Comparison of ENCODE assay signal across 8 mouse cellular contexts in genomic region chr9:37207929-37208411, GRCm38 (mm10). TPM values are rescaled to one million over a fixed set of nuclear protein-coding genes. Genes with fewer than 3 reads are reported as not detected.
DNase-seq lines count a peak whose midpoint lies in the region; ATAC-seq and TF ChIP-seq lines count a peak whose summit lies in the region.

Gene Tmem218 (plus strand): TSS chr9:37208223.

- no peaks in the 10 kb centered on the region for H3K9me3 ChIP-seq in erythroblast, embryonic 14.5 days (ENCODE audit: control insufficient read depth, low read length)
- no peaks in the 10 kb centered on the region for H3K9me3 ChIP-seq in heart, embryonic 11.5 days (replicated peaks; ENCODE audit: control insufficient read depth, low read length)
- H3K9me3 ChIP-seq in kidney, embryonic 16.5 days (ENCODE audit: low read length): no peaks in the 10 kb centered on the region

- peaks cover 20% of the 10 kb centered on the region for H3K4me1 ChIP-seq in erythroblast, embryonic 14.5 days (ENCODE audit: control insufficient read depth)
- H3K4me1 ChIP-seq in heart, embryonic 11.5 days (ENCODE audit: control insufficient read depth, insufficient read depth, low read length): peaks cover 7% of the 10 kb centered on the region
- H3K4me1 ChIP-seq in kidney, embryonic 16.5 days (ENCODE audit: insufficient read depth, low read length): peaks cover 22% of the 10 kb centered on the region; the same call in 1 of the 2 replicates
- H3K4me1 ChIP-seq in liver, adult 2 months (ENCODE audit: control insufficient read depth, insufficient read depth, low read length): no peaks in the 10 kb centered on the region; the same call in 1 of the 2 replicates

- peak within 1 kb of the TSS; percentile 69; the same call in 1 of the 2 replicates for H3K27ac ChIP-seq in heart, embryonic 11.5 days (ENCODE audit: low read depth, low read length)
- H3K27ac ChIP-seq in kidney, embryonic 16.5 days (ENCODE audit: low read length): peak within 1 kb of the TSS; percentile 78
- H3K27ac ChIP-seq in liver, adult 2 months (replicated peaks; ENCODE audit: insufficient read depth, low read depth, low read length): peak within 1 kb of the TSS; percentile 14

- TF ChIP-seq CTCF in C2C12 (IDR thresholded peaks at IDR 0.05; ENCODE audit: control insufficient read depth, insufficient read depth, insufficient read length): no peak
- no peak for TF ChIP-seq CTCF in brain, embryonic 14.5 days (IDR thresholded peaks at IDR 0.05; ENCODE audit: borderline replicate concordance, extremely low read depth, insufficient read depth, insufficient read length)
- no peak for TF ChIP-seq CTCF in liver, adult 2 months (IDR thresholded peaks at IDR 0.05; ENCODE audit: low read depth, low read length)

- H3ac ChIP-seq in C2C12 (ENCODE audit: control insufficient read depth, insufficient read length, low read depth) (peak within 1 kb of the TSS; percentile 92), myocyte (ENCODE audit: control insufficient read depth, insufficient read length) (peak within 1 kb of the TSS; percentile 50)

- H3K27me3 ChIP-seq in C2C12 (ENCODE audit: control insufficient read depth, insufficient read depth, insufficient read length): no peaks in the 10 kb centered on the region
- H3K27me3 ChIP-seq in erythroblast, embryonic 14.5 days (ENCODE audit: control insufficient read depth): no peaks in the 10 kb centered on the region
- no peaks in the 10 kb centered on the region for H3K27me3 ChIP-seq in heart, embryonic 11.5 days (ENCODE audit: control insufficient read depth, insufficient read depth, low read length)
- no peaks in the 10 kb centered on the region for H3K27me3 ChIP-seq in kidney, embryonic 16.5 days (ENCODE audit: insufficient read depth, low read length)
- H3K27me3 ChIP-seq in liver, adult 2 months (ENCODE audit: control insufficient read depth, insufficient read depth, low read length): no peaks in the 10 kb centered on the region
- no peaks in the 10 kb centered on the region for H3K27me3 ChIP-seq in myocyte (ENCODE audit: control insufficient read depth, insufficient read depth, insufficient read length)
- H3K27me3 ChIP-seq in splenic B cell, adult 2 months (ENCODE audit: control insufficient read depth, insufficient read depth, low read length, poor library complexity, severe bottlenecking): no peaks in the 10 kb centered on the region

- peak within 1 kb of the TSS; percentile 30 for H3K4me3 ChIP-seq in C2C12 (ENCODE audit: insufficient read depth, poor library complexity, severe bottlenecking)
- peak within 1 kb of the TSS; percentile 79 for H3K4me3 ChIP-seq in erythroblast, embryonic 14.5 days (replicated peaks)
- H3K4me3 ChIP-seq in heart, embryonic 11.5 days (ENCODE audit: low read depth, low read length): peak within 1 kb of the TSS; percentile 70
- peak within 1 kb of the TSS; percentile 65 for H3K4me3 ChIP-seq in kidney, embryonic 16.5 days (ENCODE audit: low read length)
- peak within 1 kb of the TSS; percentile 64 for H3K4me3 ChIP-seq in liver, adult 2 months (ENCODE audit: insufficient read depth, low read depth, low read length)
- H3K4me3 ChIP-seq in myocyte: peak within 1 kb of the TSS; percentile 25

- peak within 1 kb of the TSS; percentile 83 for H3K9ac ChIP-seq in heart, embryonic 11.5 days (ENCODE audit: low read depth, low read length)
- H3K9ac ChIP-seq in kidney, embryonic 16.5 days (replicated peaks; ENCODE audit: low read length): peak within 1 kb of the TSS; percentile 78
- H3K9ac ChIP-seq in liver, adult 2 months (ENCODE audit: low read depth, low read length): peak within 1 kb of the TSS; percentile 60

- peak within 1 kb of the TSS; percentile 78 for H3K4me2 ChIP-seq in heart, embryonic 11.5 days
- H3K4me2 ChIP-seq in kidney, embryonic 16.5 days (replicated peaks; ENCODE audit: low read depth, low read length): peak within 1 kb of the TSS; percentile 68
- peak within 1 kb of the TSS; percentile 89 for H3K4me2 ChIP-seq in myocyte (ENCODE audit: low read depth)

- under 1% methylated on average over 21 of the region's 21 CpGs for WGBS in heart, embryonic 11.5 days (ENCODE audit: insufficient replicate concordance)
- under 1% methylated on average over 21 of the region's 21 CpGs for WGBS in kidney, embryonic 16.5 days
- WGBS in liver, adult 2 months: under 1% methylated on average over 21 of the region's 21 CpGs

- no peaks in the 10 kb centered on the region for H3K79me3 ChIP-seq in C2C12 (ENCODE audit: low read depth)

- H3K36me3 ChIP-seq in C2C12 (ENCODE audit: control insufficient read depth, insufficient read depth): no peaks in the 10 kb centered on the region
- H3K36me3 ChIP-seq in erythroblast, embryonic 14.5 days (ENCODE audit: control insufficient read depth): no peaks in the 10 kb centered on the region
- H3K36me3 ChIP-seq in heart, embryonic 11.5 days (ENCODE audit: control insufficient read depth, insufficient read depth, low read length): no peaks in the 10 kb centered on the region
- no peaks in the 10 kb centered on the region for H3K36me3 ChIP-seq in kidney, embryonic 16.5 days (ENCODE audit: insufficient read depth, low read length)
- H3K36me3 ChIP-seq in liver, adult 2 months (ENCODE audit: control insufficient read depth, insufficient read depth, low read length): no peaks in the 10 kb centered on the region
- no peaks in the 10 kb centered on the region for H3K36me3 ChIP-seq in myocyte (ENCODE audit: control insufficient read depth, insufficient read depth)
- no peaks in the 10 kb centered on the region for H3K36me3 ChIP-seq in splenic B cell, adult 2 months (ENCODE audit: control insufficient read depth, insufficient read depth, low read length, poor library complexity, severe bottlenecking)

- DNase-seq in brain, embryonic 14.5 days (ENCODE audit: low read depth): peak; percentile 100
- peak; percentile 99 for DNase-seq in liver, adult 2 months (ENCODE audit: extremely low read depth, low read depth, low spot score)
- DNase-seq in splenic B cell, adult 2 months (ENCODE audit: low read depth, low spot score): peak; percentile 99

- H3K79me2 ChIP-seq in C2C12 (ENCODE audit: control insufficient read depth, insufficient read depth) (no peaks in the 10 kb centered on the region), myocyte (ENCODE audit: control insufficient read depth, insufficient read depth) (no peaks in the 10 kb centered on the region)
- no peaks in the 10 kb centered on the region for H3K79me2 ChIP-seq in liver, adult 2 months (ENCODE audit: control insufficient read depth, insufficient read depth, low read length)

- peak; percentile 39; the same call in 1 of the 2 replicates for TF ChIP-seq POLR2A in brain, embryonic 14.5 days (IDR thresholded peaks at IDR 0.05; ENCODE audit: borderline replicate concordance, extremely low read depth, insufficient read depth, insufficient read length, poor library complexity, severe bottlenecking)
- TF ChIP-seq POLR2A in liver, adult 2 months (IDR thresholded peaks at IDR 0.05; ENCODE audit: extremely low read depth, insufficient read depth, low read length): 0 out of 2 replicates have a peak, but pooled peaks have one; percentile 31
- peak; percentile 62 for TF ChIP-seq POLR2A in myocyte (IDR thresholded peaks at IDR 0.05; ENCODE audit: insufficient read length, low read depth)

- peak; percentile 100 for ATAC-seq in heart, embryonic 11.5 days (replicated peaks; ENCODE audit: insufficient number of reproducible peaks, low FRiP score, low TSS enrichment)
- ATAC-seq in kidney, embryonic 16.5 days (ENCODE audit: low FRiP score, low TSS enrichment): peak; percentile 100

TF ChIP-seq in C2C12, 6 proteins besides CTCF, POLR2A, EP300 and RAD21:
- TF ChIP-seq MYOG (IDR thresholded peaks at IDR 0.05; ENCODE audit: control insufficient read depth, extremely low read depth, insufficient read length) (no peak), CEBPB (IDR thresholded peaks at IDR 0.05; ENCODE audit: low read depth) (no peak), MYOD1 (IDR thresholded peaks at IDR 0.05; ENCODE audit: control insufficient read depth, insufficient read length, low read depth) (no peak), MAX (IDR thresholded peaks at IDR 0.05) (no peak), USF1 (IDR thresholded peaks at IDR 0.05; ENCODE audit: low read depth) (no peak), FOSL1 (IDR thresholded peaks at IDR 0.05; ENCODE audit: insufficient read depth, low read length, poor library complexity, severe bottlenecking) (no peak)

TF ChIP-seq in myocyte, 11 proteins besides CTCF, POLR2A, EP300 and RAD21:
- no peak for TF ChIP-seq MAX (IDR thresholded peaks at IDR 0.05; ENCODE audit: low read depth)
- TF ChIP-seq POLR2AphosphoS2 (IDR thresholded peaks at IDR 0.05; ENCODE audit: insufficient read length, low read depth): peak; percentile 57

RNA-seq across cellular contexts. Expression of gene Tmem218, which starts in this region (rescaled TPM):
- polyA plus RNA-seq in C2C12 (2012; fragmentation: generic; extraction: Trizol): 3.4 TPM
- polyA plus RNA-seq in brain, embryonic 14.5 days (2012; rRNA removed): 4.7 and 4.8 TPM in 2 replicates
- 0.06 TPM in 1 of 2 replicates, not detected in the other for polyA plus RNA-seq in erythroblast, embryonic 14.5 days (2012)
- polyA plus RNA-seq in heart, embryonic 11.5 days (2014; fragmentation: Nextera tagmentation; extraction: Ambion mirVana): 8.2 and 8.7 TPM in 2 replicates
- 13.2 and 13.5 TPM in 2 replicates for polyA plus RNA-seq in kidney, embryonic 16.5 days (2015; fragmentation: Nextera tagmentation; extraction: Ambion mirVana)
- 1.4 and 2.1 TPM in 2 replicates for total RNA-seq in liver, adult 2 months (2014; rRNA removed)
- 1.1 and 1.9 TPM in 2 replicates for polyA plus RNA-seq in liver, adult 2 months (2012; rRNA removed)
- polyA plus RNA-seq in myocyte (2012; fragmentation: generic; extraction: Trizol): 3.9 TPM

Comparison
In these comparisons a context has a peak if more than half of its experiments do, and no peak if none do; other contexts are left out.
1. Peak in every context shown above with its lines: DNase-seq, ATAC-seq, H3K4me3 ChIP-seq and H3K27ac ChIP-seq.
2. H3K4me3 ChIP-seq: peak in every context shown above with its lines; median percentile 79 in erythroblast, embryonic 14.5 days; 70 in heart, embryonic 11.5 days; 65 in kidney, embryonic 16.5 days; 64 in liver, adult 2 months; 30 in C2C12; 25 in myocyte.
3. H3K27ac ChIP-seq: peak in every context shown above with its lines; median percentile 78 in kidney, embryonic 16.5 days; 69 in heart, embryonic 11.5 days; 14 in liver, adult 2 months.